Mouse (Mus musculus) liver, adult 2 months (tissue): ENCODE data around the gene Klc2. TPM values are rescaled to one million over a fixed set of nuclear protein-coding genes. Genes with fewer than 3 reads are reported as not detected.
A peak's percentile ranks its signal among the peaks of the same experiment; 100 is the strongest.

Experiments used
- DNase-seq: peaks from one replicate; pipeline ENCODE4 v3.0.0-alpha.2; 2011; ENCODE audit warnings: low read depth, low spot score; ENCODE audit errors: extremely low read depth
- H3K27ac ChIP-seq: fragments of 200-500 bp; replicated peaks from 2 replicates; pipeline ENCODE4 v1.5.1; 2012; ENCODE audit warnings: low read depth, mild to moderate bottlenecking, control low read depth, inconsistent platforms, low read length; ENCODE audit not compliant: insufficient read depth
- H3K27me3 ChIP-seq: fragments of 200-500 bp; 2 replicates; pipeline ENCODE4 v1.6.1; 2012; ENCODE audit warnings: mild to moderate bottlenecking, moderate library complexity, low read length, inconsistent platforms; ENCODE audit not compliant: control insufficient read depth, insufficient read depth
- H3K36me3 ChIP-seq: fragments of 200-500 bp; 2 replicates; pipeline ENCODE4 v1.6.1; 2012; ENCODE audit warnings: low read length, inconsistent platforms; ENCODE audit not compliant: control insufficient read depth, insufficient read depth
- H3K4me1 ChIP-seq: fragments of 200-500 bp; 2 replicates; pipeline ENCODE4 v1.6.1; 2011; ENCODE audit warnings: low read length; ENCODE audit not compliant: control insufficient read depth, insufficient read depth
- H3K4me3 ChIP-seq: fragments of 200-500 bp; 2 replicates; pipeline ENCODE4 v1.5.1; 2011; ENCODE audit warnings: low read depth, mild to moderate bottlenecking, control low read depth, low read length, moderate library complexity; ENCODE audit not compliant: insufficient read depth
- H3K79me2 ChIP-seq: fragments of 200-500 bp; 2 replicates; pipeline ENCODE4 v1.6.1; 2012; ENCODE audit warnings: inconsistent platforms, mild to moderate bottlenecking, low read length, moderate library complexity; ENCODE audit not compliant: control insufficient read depth, insufficient read depth
- H3K9ac ChIP-seq: fragments of 200-500 bp; 2 replicates; pipeline ENCODE4 v1.6.1; 2012; ENCODE audit warnings: low read depth, mild to moderate bottlenecking, control low read depth, inconsistent platforms, low read length
- CTCF ChIP-seq: fragments of 200-500 bp; IDR thresholded peaks from 2 replicates; pipeline ENCODE4 v1.5.1; 2011; ENCODE audit warnings: low read depth, low read length, control low read depth
- POLR2A ChIP-seq: fragments of 200-500 bp; IDR thresholded peaks from 2 replicates; pipeline ENCODE4 v1.6.1; 2011; ENCODE audit warnings: low read length, control low read depth; ENCODE audit not compliant: insufficient read depth; ENCODE audit errors: extremely low read depth
- WGBS: fragments of 180-500 bp; shearing (Covaris S2); methylation state at CpG from one replicate; pipeline ENCODE4 v1.1.7; 2018; 5-methylcytosine and 5-hydroxymethylcytosine counted together
- polyA plus RNA-seq: library from polyadenylated mRNA; depleted of rRNA; stranded (reverse); fragments of >200 nt; gene quantifications from 2 replicates; pipeline ENCODE4 v1.2.3, GENCODE M21; 2012
- total RNA-seq: library from RNA; depleted of rRNA; stranded (reverse); fragments of >200 nt; gene quantifications from 2 replicates; pipeline ENCODE4 v1.2.3, GENCODE M21; 2014

Gene Klc2
- total and polyA plus RNA-seq, 2 experiments = 2.4 to 12.3 TPM

DNA sequence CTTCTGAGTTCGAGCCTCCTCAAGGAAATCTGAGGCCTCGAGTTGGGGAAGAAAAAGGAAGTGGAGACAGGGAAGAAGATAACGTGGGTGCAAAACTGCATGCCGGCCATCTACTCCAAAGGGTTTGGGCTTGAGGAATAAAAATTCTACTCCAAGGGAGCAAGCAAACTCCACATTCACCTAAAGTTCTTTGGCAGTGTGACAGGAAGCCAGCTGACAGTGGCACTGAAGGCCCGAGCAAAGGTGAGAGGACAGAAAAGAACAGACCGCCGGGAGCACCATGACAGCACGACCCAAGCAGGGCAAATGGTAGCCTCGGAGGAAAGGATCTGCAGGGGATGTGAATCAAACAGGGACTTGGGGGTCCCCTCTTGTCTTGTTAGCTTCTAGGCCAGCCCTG lies 12.3 kb downstream of the Klc2 start:
- H3K4me1 ChIP-seq = peaks cover 3% of the 10 kb centered on the region
- peak overlapping the region; percentile 99 for H3K27ac ChIP-seq
- peak; percentile 44; the same call in 1 of the 2 replicates for TF ChIP-seq POLR2A
- no peak for TF ChIP-seq CTCF
- peak overlapping the region; percentile 99 for H3K4me3 ChIP-seq
- H3K27me3 ChIP-seq = no peaks in the 10 kb centered on the region
- peaks cover 18% of the 10 kb centered on the region; the same call in 1 of the 2 replicates for H3K36me3 ChIP-seq
- H3K9ac ChIP-seq = peak overlapping the region; percentile 99
- DNase-seq = peak; percentile 74
- 3% methylated on average over 9 of the region's 9 CpGs for WGBS
- H3K79me2 ChIP-seq = no peaks in the 10 kb centered on the region; the same call in 1 of the 2 replicates

GRCm38 (mm10) chr19:5098363-5099143 lies 19.8 kb downstream of the Klc2 start, which contains the start of gene Cnih2:
TSS of gene Cnih2 (minus strand) at chr19:5098521.
- no peaks in the 10 kb centered on the region for H3K79me2 ChIP-seq
- 11% methylated on average over 42 of the region's 48 CpGs for WGBS
- peak within 1 kb of the TSS; percentile 37; the same call in 1 of the 2 replicates for H3K9ac ChIP-seq
- H3K27me3 ChIP-seq = no peaks in the 10 kb centered on the region
- peaks cover 14% of the 10 kb centered on the region for H3K36me3 ChIP-seq
- peaks cover 1% of the 10 kb centered on the region; the same call in 1 of the 2 replicates for H3K4me1 ChIP-seq
- no peak within 1 kb of the TSS; the same call in 1 of the 2 replicates for H3K4me3 ChIP-seq
- TF ChIP-seq POLR2A (no peak), CTCF (no peak)
- H3K27ac ChIP-seq = no peak within 1 kb of the TSS
- DNase-seq = no peak

DNA sequence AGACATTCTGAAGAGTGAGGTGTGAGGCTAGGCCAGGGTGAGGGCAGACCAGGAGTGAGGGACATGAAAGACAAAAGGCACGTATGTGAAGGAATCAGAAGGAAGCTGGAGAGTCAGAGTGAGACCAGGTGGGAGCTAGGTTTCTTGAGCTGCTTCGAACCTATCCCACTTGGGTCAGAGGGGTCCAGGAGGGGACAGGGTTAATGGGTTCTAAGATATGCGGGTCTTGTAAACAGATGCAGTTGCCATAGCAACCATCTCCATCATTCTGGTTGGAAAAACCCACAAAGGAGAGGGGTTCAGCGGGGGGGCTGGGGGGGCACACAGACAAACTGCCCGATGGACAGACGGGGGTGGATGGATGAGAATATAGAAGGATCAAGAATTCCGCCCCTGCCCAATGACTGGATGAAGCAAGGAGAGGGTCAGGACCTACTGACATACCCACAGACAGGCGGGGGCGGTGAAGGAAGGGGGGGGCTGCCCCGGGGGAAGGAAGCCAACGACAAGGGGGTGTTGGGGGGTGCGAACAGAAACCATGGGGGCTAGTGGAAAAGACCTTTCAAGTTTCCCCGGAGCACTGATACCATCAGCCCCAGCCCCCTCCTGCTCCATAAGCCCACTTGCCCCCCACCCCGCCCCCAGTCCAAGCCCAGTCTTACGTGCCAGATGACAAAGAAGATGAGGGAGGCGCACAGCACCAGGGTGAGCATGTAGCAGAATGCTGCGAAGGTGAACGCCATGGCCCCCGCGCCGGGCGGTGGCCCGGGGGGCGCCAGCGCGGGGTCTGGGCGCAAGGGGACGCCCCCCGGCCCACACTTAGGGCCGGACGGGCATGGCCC lies 20.6 kb downstream of the Klc2 start:
- Histone ChIP-seq H3K4me1 (peaks cover 1% of the 10 kb centered on the region; the same call in 1 of the 2 replicates), H3K9ac (peak overlapping the region; percentile 37; the same call in 1 of the 2 replicates), H3K79me2 (no peaks in the 10 kb centered on the region)

DNA sequence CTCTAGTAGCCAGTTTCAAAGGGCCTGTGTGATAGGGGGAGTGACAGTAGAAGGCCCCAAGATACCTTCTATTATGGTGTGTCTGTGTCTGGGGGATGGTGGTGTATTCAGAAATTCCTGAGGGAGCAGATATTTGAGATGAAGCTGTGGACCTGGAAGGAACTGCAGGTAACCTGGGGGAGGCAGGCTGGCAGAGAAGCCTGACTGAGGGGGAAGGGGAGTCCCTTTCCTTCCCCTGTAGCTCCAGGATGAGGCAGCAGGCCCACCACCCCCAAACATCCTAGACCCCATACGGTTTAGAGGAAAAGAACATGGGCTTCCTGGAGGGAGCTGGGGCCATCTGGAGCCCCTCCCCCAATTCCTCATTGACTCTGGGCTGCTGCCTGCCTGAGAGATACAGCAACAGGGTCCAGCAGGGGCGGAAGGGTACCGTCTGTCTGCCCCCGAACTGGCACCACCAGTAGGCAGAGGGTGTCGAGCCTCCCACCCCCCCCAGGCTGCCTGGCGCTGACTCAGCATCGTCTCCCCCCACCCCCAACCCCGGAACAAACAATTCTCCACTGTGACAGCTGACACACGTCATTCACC lies 22.4 kb downstream of the Klc2 start:
- Histone ChIP-seq H3K36me3 (no peaks in the 10 kb centered on the region; the same call in 1 of the 2 replicates), H3K27ac (no peak overlapping the region), H3K79me2 (no peaks in the 10 kb centered on the region), H3K4me1 (peaks cover 1% of the 10 kb centered on the region; the same call in 1 of the 2 replicates), H3K4me3 (no peak overlapping the region), H3K27me3 (no peaks in the 10 kb centered on the region), H3K9ac (no peak overlapping the region)
- WGBS = 7% methylated on average over 9 of the region's 9 CpGs
- TF ChIP-seq POLR2A (no peak), CTCF (no peak)
- no peak for DNase-seq

More for the DNA sequence above, 20.6 kb downstream of the Klc2 start:
- Histone ChIP-seq H3K27ac (no peak overlapping the region), H3K4me3 (no peak overlapping the region; the same call in 1 of the 2 replicates), H3K27me3 (no peaks in the 10 kb centered on the region), H3K36me3 (peaks cover 12% of the 10 kb centered on the region)
- 12% methylated on average over 26 of the region's 31 CpGs for WGBS
- TF ChIP-seq POLR2A = no peak
- no peak for DNase-seq

GRCm38 (mm10) chr19:5094746-5095417 lies 23.5 kb downstream of the Klc2 start:
- no peak for DNase-seq
- WGBS = 43% methylated on average over 11 of the region's 11 CpGs
- Histone ChIP-seq H3K27me3 (no peaks in the 10 kb centered on the region), H3K9ac (no peak overlapping the region), H3K4me3 (no peak overlapping the region), H3K4me1 (peaks cover 1% of the 10 kb centered on the region; the same call in 1 of the 2 replicates), H3K27ac (no peak overlapping the region), H3K36me3 (no peaks in the 10 kb centered on the region), H3K79me2 (no peaks in the 10 kb centered on the region)
- TF ChIP-seq CTCF (no peak), POLR2A (no peak)
